Mouse (Mus musculus): ENCODE measurements around the gene Olfml2b.

Gene Olfml2b

GRCm38 (mm10) chr1:170731865-170732595 is 87.7 kb downstream of the Olfml2b start:
- DNase-seq (ENCODE audit: low spot score in 2 of 2), result no peak
